Mouse (Mus musculus) lung, adult 2 months (tissue): Measurements from ENCODE around the gene H2-DMb2.
"Not testable (repeated sequence)": the region's sequence is repeated elsewhere in the genome, so short reads cannot be mapped to it uniquely, and the experiment has no call there.

ENCODE experiments used
- CTCF ChIP-seq: fragments of 200-500 bp; IDR thresholded peaks from 2 replicates; pipeline ENCODE4 v1.5.1; 2011; ENCODE audit warnings: mild to moderate bottlenecking, low read length, control low read depth; ENCODE audit not compliant: insufficient read depth
- POLR2A ChIP-seq: fragments of 200-500 bp; IDR thresholded peaks from 2 replicates; pipeline ENCODE4 v1.6.1; 2011; ENCODE audit warnings: low read depth, mild to moderate bottlenecking, control low read depth, low read length, borderline replicate concordance; ENCODE audit errors: extremely low read depth

- TF ChIP-seq CTCF, POLR2A: not testable (repeated sequence)
These were observed 1.1 kb downstream of the H2-DMb2 start for GRCm38 (mm10) chr17:34144221-34144620.
